Mouse (Mus musculus): Measurements from ENCODE around the gene Chchd6.

DNA sequence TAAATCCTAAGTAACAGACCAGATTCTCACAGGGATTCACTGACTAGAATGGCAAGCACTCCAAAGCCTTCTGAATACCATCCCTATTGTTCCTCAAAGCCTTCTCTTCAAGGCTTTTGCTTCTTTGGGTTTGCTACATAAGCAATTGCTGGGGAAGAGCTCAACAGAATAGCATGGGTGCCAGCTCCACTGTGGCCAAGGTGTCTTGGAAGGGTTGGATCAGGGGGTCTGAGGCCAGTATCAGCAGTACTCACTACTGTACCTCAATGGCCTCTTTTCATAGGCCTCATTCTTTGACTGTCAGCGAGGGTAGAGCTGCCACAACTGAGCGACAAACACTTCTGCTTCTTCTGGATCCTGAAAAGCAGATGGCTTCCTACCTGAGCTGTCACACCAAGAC is 21.7 kb downstream of the Chchd6 start:
- no peak for TF ChIP-seq CTCF (IDR thresholded peaks at IDR 0.05; ENCODE audit: extremely low read depth, insufficient read depth, insufficient read length, insufficient replicate concordance)
- no peak for TF ChIP-seq POLR2A (IDR thresholded peaks at IDR 0.05; ENCODE audit: low read depth, low read length)
